Mouse (Mus musculus) bone marrow, adult 2 months (tissue): ENCODE data around the gene Ssrp1.

Source experiments
- CTCF ChIP-seq: fragments of 200-500 bp; IDR thresholded peaks from 2 replicates; pipeline ENCODE4 v1.5.1; 2011; ENCODE audit warnings: low read length, control low read depth; ENCODE audit not compliant: control insufficient read depth, insufficient read depth
- POLR2A ChIP-seq: fragments of 200-500 bp; IDR thresholded peaks from 2 replicates; pipeline ENCODE4 v1.6.1; 2011; ENCODE audit warnings: low read depth, mild to moderate bottlenecking, control low read depth, low read length, borderline replicate concordance; ENCODE audit not compliant: control insufficient read depth

GRCm38 (mm10) chr2:85038336-85038735 lies 1.3 kb downstream of the Ssrp1 start:
- TF ChIP-seq CTCF (no peak), POLR2A (no peak)
